Mouse (Mus musculus) intestine, embryonic 14.5 days (tissue): ENCODE results near the gene Pbx2. TPM values are rescaled to one million over a fixed set of nuclear protein-coding genes. Genes with fewer than 3 reads are reported as not detected.
A peak's percentile ranks its signal among the peaks of the same experiment; 100 is the strongest.

Experiments used
- ATAC-seq: fragments of 200-750 bp; cut with Nextera tagmentation; replicated peaks from 2 replicates; pipeline ENCODE4 v1.8.0; 2017; ENCODE audit warnings: low read depth, moderate number of reproducible peaks, moderate TSS enrichment, moderate library complexity; ENCODE audit not compliant: low FRiP score, low TSS enrichment
- DNase-seq: peaks from one replicate; pipeline ENCODE4 v3.0.0-alpha.2; 2018; ENCODE audit warnings: low spot score
- H3K27ac ChIP-seq: fragments of 300-500 bp; sonication (generic); 2 replicates; pipeline ENCODE4 v1.5.1; 2014; ENCODE audit warnings: low read depth, mild to moderate bottlenecking, control low read depth
- H3K27me3 ChIP-seq: fragments of 300-500 bp; sonication (generic); replicated peaks from 2 replicates; pipeline ENCODE4 v1.6.1; 2014; ENCODE audit warnings: low read length, control low read depth; ENCODE audit not compliant: control insufficient read depth, insufficient read depth
- H3K36me3 ChIP-seq: fragments of 300-500 bp; sonication (generic); 2 replicates; pipeline ENCODE4 v1.6.1; 2014; ENCODE audit warnings: low read length, control low read depth; ENCODE audit not compliant: control insufficient read depth, insufficient read depth
- H3K4me1 ChIP-seq: fragments of 300-500 bp; sonication (generic); replicated peaks from 2 replicates; pipeline ENCODE4 v1.6.1; 2014; ENCODE audit warnings: low read length, control low read depth, mixed read lengths; ENCODE audit not compliant: control insufficient read depth, insufficient read depth
- H3K4me2 ChIP-seq: fragments of 300-500 bp; sonication (generic); 2 replicates; pipeline ENCODE4 v1.6.1; 2014; ENCODE audit warnings: low read length
- H3K4me3 ChIP-seq: fragments of 300-500 bp; sonication (generic); 2 replicates; pipeline ENCODE4 v1.5.1; 2014; ENCODE audit warnings: low read depth, low read length, control low read depth, mixed read lengths
- H3K9ac ChIP-seq: fragments of 300-500 bp; sonication (generic); 2 replicates; pipeline ENCODE4 v1.6.1; 2014; ENCODE audit warnings: mild to moderate bottlenecking, low read length
- H3K9me3 ChIP-seq: fragments of 300-500 bp; sonication (generic); 2 replicates; pipeline ENCODE4 v1.6.1; 2016; ENCODE audit warnings: low read length, control low read depth; ENCODE audit not compliant: control insufficient read depth
- WGBS: fragments of 180-500 bp; shearing (Covaris S2); extraction: QIAGEN DNeasy Blood & Tissue Kit; methylation state at CpG from one replicate; pipeline ENCODE4 v1.1.7; 2014; 5-methylcytosine and 5-hydroxymethylcytosine counted together
- polyA plus RNA-seq: library from polyadenylated mRNA; unstranded; fragments of >200 nt; fragmentation: Nextera tagmentation; extraction: Ambion mirVana; gene quantifications from 2 replicates; pipeline ENCODE4 v1.2.1, GENCODE M21; 2014

Pbx2 gene
- polyA plus RNA-seq, 1 experiment from 2014 or later, result 12.0 TPM

DNA sequence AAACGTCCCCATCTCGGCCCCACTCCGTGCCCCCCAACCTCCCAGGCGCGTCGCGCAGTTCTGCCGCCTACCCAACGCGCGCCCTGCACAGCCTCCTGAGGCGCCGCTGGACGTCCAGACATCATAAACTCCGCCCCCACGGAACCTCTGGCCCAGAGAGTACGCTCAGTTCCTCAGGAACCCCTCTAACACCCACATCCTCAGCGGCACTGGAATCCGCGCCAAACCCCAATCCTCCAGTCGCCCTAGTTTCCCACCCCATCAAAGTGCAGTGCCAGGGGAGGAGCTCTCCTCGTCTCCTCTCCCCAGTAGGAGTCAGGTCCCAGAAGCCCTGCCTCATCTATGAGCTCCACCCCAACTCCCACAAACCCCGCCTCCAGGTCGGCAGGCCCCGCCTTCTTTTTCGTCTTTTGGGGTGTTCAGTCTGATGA is 41.2 kb downstream of the Pbx2 start:
- 1% methylated on average over 26 of the region's 26 CpGs for WGBS
- Histone ChIP-seq H3K4me3 (peak overlapping the region; percentile 35), H3K36me3 (no peaks in the 10 kb centered on the region), H3K27me3 (peaks cover 36% of the 10 kb centered on the region), H3K4me2 (peak overlapping the region; percentile 74), H3K9ac (0 out of 2 replicates have a peak overlapping the region, but pooled peaks have one; percentile 13), H3K9me3 (no peaks in the 10 kb centered on the region), H3K4me1 (peaks cover 39% of the 10 kb centered on the region), H3K27ac (no peak overlapping the region)
- peak; percentile 84 for DNase-seq
- ATAC-seq, result 0 out of 2 replicates have a peak, but pooled peaks have one; percentile 24

DNA sequence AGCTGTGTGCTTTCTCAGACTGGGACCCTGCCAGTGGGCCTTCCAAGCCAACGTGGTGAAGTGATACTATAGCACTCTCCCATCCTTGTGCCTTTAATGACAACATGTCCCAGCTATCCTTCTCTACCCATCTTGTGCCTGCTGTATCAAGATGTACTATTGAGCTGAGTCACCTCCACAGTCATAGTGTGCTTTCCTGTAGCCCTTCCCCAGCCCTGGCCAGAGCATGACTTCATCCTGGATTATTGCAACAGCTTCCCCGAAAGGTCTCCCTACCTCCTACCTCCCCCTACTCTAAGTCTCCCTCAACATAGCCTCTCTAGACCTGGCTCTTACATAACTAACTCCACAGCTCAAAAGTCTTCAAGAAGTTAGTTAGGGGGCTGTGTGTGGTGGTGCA is 44.6 kb downstream of the Pbx2 start:
- DNase-seq, result no peak
- no peaks in the 10 kb centered on the region for H3K36me3 ChIP-seq
- no peak for ATAC-seq
- H3K27ac ChIP-seq, result no peak overlapping the region
- 69% methylated on average over 2 of the region's 2 CpGs for WGBS
- H3K9ac ChIP-seq, result no peak overlapping the region
- H3K4me1 ChIP-seq, result peaks cover 17% of the 10 kb centered on the region
- H3K4me2 ChIP-seq, result no peak overlapping the region
- H3K4me3 ChIP-seq, result no peak overlapping the region
- peaks cover 21% of the 10 kb centered on the region for H3K27me3 ChIP-seq
- H3K9me3 ChIP-seq, result no peaks in the 10 kb centered on the region

DNA sequence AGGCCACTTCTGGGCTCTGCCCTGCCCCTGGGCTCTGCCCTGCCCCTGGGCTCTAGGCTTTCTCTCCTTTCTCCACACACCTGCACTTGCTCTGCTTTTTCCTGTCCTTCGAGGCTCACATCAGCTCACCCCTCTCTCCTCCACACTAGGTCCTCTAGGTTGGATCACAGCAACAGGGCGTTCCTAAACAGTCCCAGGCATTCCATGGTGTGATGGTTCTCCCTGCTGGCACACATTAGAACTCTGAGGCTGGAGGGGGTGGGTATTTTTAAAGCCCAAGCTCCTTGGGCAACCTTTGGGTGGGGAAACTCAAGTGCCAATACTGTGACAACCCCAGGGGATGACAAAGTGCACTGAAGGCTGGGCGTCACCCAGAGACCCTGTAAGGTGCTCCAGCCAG is 46.4 kb downstream of the Pbx2 start:
- H3K9ac ChIP-seq, result no peak overlapping the region
- H3K36me3 ChIP-seq, result no peaks in the 10 kb centered on the region
- H3K9me3 ChIP-seq, result no peaks in the 10 kb centered on the region
- no peaks in the 10 kb centered on the region for H3K4me1 ChIP-seq
- no peak for DNase-seq
- H3K4me3 ChIP-seq, result no peak overlapping the region
- peaks cover 4% of the 10 kb centered on the region; the same call in 1 of the 2 replicates for H3K27me3 ChIP-seq
- WGBS, result 63% methylated on average over 3 of the region's 3 CpGs
- no peak overlapping the region for H3K4me2 ChIP-seq
- ATAC-seq, result no peak
- H3K27ac ChIP-seq, result no peak overlapping the region

DNA sequence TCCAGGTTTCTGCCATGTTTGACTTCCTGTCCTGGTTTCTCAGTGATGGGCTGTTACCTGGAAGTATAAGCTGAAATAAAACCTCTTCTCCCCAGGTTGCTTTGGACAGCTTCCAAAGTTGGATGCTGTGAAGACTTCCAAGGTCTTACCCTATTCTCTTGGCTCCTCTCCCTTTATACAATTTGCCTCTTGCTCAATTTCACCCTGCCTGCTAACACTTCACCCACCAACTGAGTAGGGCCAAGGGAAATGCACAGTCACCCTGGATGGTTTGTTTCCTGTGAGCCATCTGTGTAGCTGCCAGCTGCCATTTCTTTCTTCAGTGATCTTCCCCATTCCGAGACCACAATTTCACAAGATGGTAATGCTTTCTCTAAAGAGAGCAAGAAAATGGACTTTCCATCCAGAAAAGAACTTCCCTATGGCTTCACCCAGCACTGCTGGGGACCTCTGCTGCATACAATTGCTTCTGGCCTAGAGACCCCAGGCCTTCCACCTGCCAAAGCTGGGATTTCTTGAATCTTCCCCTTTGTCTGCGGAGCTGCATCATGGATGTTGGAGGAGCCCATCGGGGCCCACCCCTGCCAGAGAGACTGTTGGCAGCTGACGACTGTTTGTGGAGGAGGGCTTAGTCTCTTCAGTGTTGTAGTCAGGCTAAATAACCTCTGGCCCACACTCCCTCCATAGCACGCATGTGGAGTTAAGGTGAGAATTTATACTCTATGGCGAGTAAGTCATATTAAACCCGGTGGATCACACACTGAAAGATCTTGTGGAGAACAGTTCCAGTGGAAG is 48.6 kb downstream of the Pbx2 start:
- Histone ChIP-seq H3K4me1 (no peaks in the 10 kb centered on the region), H3K4me3 (no peak overlapping the region), H3K36me3 (no peaks in the 10 kb centered on the region), H3K27me3 (no peaks in the 10 kb centered on the region), H3K4me2 (no peak overlapping the region), H3K9me3 (no peaks in the 10 kb centered on the region), H3K27ac (no peak overlapping the region), H3K9ac (no peak overlapping the region)
- WGBS, result 80% methylated on average over 7 of the region's 7 CpGs
- DNase-seq, result no peak
- no peak for ATAC-seq

DNA sequence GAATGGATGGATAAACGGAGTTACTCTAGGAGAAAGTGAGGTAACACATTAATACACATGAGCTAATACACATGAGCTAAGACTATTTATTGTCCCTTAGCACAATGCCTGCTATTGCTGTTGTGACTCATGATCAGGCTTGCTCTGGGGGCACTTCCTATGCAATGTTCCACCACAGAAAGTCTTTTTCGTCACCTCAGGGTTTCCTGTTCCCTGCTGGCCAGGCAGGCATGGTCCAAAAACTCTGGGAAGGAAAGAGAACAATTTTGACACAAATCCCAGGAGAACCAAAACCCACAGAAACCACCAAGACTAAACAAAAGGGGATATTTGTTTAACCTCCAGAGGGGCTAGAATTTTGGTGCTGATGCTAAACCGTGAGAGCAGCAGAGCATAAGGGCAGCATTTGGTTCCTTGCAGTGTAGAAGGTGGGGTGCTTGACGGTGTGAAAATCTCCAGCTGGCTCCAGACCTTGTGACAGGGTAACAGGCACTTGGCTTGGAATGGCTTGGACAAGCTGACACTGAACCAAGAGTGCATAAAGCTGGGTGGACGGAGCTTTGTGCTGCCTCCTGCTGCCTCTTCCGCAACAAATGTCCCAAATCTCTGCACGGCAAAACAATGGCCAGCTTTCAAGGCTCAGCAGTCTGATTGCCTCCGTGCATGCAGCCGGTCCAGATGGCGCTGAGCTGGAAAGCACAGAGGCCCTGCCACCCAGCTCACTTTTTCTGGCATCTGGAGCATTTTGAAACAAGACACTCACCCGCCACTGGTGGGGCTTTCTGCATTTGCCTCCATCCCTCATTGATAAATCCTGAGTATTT is 49.9 kb downstream of the Pbx2 start:
- Histone ChIP-seq H3K27ac (peak overlapping the region; percentile 60), H3K9ac (no peak overlapping the region), H3K27me3 (no peaks in the 10 kb centered on the region), H3K4me2 (no peak overlapping the region), H3K9me3 (no peaks in the 10 kb centered on the region), H3K4me1 (peaks cover 9% of the 10 kb centered on the region; the same call in 1 of the 2 replicates), H3K4me3 (no peak overlapping the region), H3K36me3 (no peaks in the 10 kb centered on the region)
- ATAC-seq (no peak), DNase-seq (no peak)
- 19% methylated on average over 11 of the region's 11 CpGs for whole genome bisulfite sequencing

DNA sequence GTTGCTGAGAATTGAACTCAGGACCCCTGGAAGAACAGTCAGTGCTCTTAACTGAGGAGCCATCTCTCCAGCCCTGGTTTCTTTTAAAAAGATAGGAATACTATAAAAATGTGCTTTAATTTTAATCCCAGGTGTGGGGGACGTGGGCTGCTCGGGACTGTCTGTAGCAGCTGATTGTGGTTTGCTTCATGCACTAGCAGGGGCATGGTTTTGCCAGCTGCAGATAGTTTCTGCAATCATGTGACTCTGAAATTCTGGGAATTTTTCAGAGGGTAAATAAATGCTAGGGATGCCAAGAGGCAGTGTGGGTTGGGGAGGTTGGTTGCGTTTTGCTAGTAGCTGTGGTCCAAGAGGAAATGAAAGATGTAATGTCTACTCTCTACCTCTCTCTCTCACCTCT is 50.9 kb downstream of the Pbx2 start:
- Histone ChIP-seq H3K4me3 (no peak overlapping the region), H3K27ac (no peak overlapping the region), H3K4me1 (peaks cover 15% of the 10 kb centered on the region; the same call in 1 of the 2 replicates), H3K9ac (no peak overlapping the region), H3K4me2 (no peak overlapping the region), H3K36me3 (no peaks in the 10 kb centered on the region), H3K9me3 (no peaks in the 10 kb centered on the region), H3K27me3 (no peaks in the 10 kb centered on the region)
- WGBS, result 88% methylated on average over 3 of the region's 3 CpGs
- no peak for ATAC-seq
- DNase-seq, result no peak

DNA sequence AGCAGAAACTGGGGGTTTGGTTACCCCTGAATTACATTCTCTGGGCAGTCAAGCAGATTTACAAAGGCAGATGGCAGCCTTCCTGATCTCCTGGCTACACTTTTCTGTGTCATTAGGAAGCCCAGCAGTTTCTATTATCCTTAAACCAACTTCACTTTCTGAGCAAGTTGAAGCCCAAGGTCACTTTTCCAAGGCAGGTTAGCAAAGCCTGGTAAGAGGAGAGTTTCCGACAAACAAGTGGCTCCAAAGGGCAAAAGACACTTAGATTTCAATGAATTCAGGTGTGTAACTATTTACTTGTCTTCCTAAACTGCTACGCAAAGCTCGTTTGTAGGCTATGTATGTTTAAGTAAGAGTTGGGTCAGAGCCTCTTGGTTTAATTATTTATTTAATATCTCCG is 52.3 kb downstream of the Pbx2 start:
- Histone ChIP-seq H3K36me3 (peaks cover under 1% of the 10 kb centered on the region; the same call in 1 of the 2 replicates), H3K9me3 (no peaks in the 10 kb centered on the region), H3K27me3 (no peaks in the 10 kb centered on the region), H3K4me1 (peaks cover 23% of the 10 kb centered on the region; the same call in 1 of the 2 replicates), H3K27ac (no peak overlapping the region), H3K4me3 (no peak overlapping the region), H3K9ac (no peak overlapping the region), H3K4me2 (no peak overlapping the region)
- DNase-seq (no peak), ATAC-seq (no peak)
- WGBS, result 86% methylated on average over 4 of the region's 4 CpGs

DNA sequence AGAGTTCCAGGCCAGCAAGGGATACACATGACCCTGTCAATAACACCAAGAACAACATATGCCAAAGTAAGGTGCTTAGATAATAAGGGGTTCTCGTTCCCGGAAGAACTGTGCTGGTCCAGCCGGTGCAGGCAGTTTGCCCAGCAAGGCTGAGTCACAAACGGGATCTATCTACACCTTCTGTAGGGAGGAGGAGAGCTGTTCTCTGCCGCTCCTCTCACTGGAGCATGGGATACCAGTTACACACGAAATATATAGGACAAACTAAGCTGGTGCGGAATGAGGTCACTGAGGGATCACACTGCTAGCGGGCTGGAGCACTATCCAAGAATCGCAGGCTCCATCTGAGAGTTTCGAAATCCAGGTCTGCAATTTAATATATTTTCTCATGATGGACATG is 52.9 kb downstream of the Pbx2 start:
- H3K36me3 ChIP-seq, result peaks cover 6% of the 10 kb centered on the region
- H3K27me3 ChIP-seq, result no peaks in the 10 kb centered on the region
- no peak overlapping the region for H3K4me3 ChIP-seq
- H3K4me2 ChIP-seq, result no peak overlapping the region
- no peak overlapping the region for H3K27ac ChIP-seq
- H3K4me1 ChIP-seq, result peaks cover 25% of the 10 kb centered on the region; the same call in 1 of the 2 replicates
- WGBS, result 81% methylated on average over 10 of the region's 10 CpGs
- no peaks in the 10 kb centered on the region for H3K9me3 ChIP-seq
- no peak overlapping the region for H3K9ac ChIP-seq
- ATAC-seq, result no peak
- DNase-seq, result no peak
